Mouse (Mus musculus) left cerebral cortex, adult 8-10 months (tissue): ENCODE measurements at regions not wholly inside any gene's neighbourhood (a gene's known extent, or its start where the extent isn't known, plus 50 kb on each side); places are given as distances from the start of the nearest gene placed in this dataset.
"Not testable (repeated sequence)": the region's sequence is repeated elsewhere in the genome, so short reads cannot be mapped to it uniquely, and the experiment has no call there.

Experiments used
- DNase-seq, 2 experiments: peaks; one replicate each; pipeline ENCODE4 v3.0.0; 2022; ENCODE audit warnings: low spot score in 2 of 2

GRCm38 (mm10) chr3:79002173-79002848, 284.0 kb downstream of the Rapgef2 start:
- DNase-seq, result no peak

DNA sequence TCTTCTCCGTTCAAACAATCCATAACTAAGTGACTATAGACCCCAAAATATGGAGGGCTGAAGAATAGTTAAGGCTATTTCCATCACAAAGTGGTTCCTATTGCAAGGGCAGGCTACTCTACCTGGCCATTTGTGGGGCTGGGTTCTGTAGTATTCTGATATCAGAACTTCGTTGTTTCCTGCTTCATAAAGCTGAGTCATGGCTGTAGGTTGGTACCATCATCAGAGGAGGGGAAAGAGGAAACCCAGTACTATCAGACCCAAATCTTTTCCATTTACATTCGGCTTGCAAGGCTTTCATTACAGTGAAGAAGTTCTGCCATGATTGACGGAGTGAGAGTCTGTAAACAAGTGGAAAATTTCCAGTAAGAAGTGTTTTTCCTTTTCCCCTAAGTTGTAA, 284.6 kb downstream of the Rapgef2 start:
- DNase-seq, result no peak

DNA sequence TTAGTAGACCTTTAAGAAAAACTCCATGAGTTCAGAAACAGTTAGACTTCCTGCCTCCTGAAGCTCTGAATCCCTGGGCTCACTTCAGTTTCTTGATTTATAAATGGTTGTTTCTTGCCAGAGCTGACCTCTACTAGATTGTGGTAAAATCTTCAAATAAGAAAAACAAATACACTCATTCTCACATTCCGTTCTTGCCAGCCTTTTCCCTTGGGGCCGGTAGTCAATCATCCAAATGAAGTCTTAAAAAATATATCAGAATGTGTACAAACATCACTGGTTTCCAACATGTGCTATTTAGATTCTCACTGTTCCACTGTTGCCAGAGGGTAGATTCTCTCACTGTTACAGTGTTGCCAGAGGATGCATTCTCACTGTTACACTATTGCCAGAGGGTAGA, 286.0 kb downstream of the Rapgef2 start:
- no peak for DNase-seq

- DNase-seq, result no peak
Observed at GRCm38 (mm10) chr3:78999803-79000202, 286.5 kb downstream of the Rapgef2 start.

DNA sequence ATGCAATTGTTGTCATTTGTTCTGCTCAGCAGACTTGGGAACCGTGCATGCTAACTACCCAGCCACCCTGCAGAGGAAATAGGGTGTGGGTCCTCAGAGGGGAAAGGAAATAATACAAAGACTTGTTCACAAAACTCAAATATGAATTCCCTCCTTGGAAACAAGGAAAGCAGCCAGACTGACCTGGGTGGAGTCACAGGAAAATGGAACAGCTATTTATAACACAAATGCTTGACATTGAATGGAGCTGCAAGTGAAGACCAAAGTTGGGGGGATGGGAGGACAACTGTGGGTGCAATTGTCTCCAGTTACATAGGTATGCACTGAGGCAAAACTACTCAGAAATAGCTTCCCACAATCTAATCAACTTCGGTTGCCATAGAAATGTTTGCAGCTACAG, 298.2 kb downstream of the Rapgef2 start:
- no peak for DNase-seq

DNA sequence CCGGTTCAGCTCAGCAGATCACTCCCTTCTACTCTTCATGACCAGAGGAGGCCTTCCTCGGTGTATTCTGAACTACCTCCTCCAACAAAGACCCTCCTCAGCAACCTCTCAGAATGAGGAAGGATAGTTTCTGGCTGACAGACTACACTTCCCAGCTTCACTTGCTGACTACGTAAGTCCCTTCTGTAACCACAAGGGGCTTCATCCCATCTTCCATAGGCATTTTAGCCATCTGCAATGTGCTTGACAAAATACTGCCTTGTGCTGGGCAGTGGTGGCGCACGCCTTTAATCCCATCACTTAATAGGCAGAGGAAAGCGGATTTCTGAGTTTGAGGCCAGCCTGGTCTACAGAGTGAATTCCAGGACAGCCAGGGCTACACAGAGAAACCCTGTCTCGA, 299.6 kb downstream of the Rapgef2 start:
- no peak for DNase-seq

DNA sequence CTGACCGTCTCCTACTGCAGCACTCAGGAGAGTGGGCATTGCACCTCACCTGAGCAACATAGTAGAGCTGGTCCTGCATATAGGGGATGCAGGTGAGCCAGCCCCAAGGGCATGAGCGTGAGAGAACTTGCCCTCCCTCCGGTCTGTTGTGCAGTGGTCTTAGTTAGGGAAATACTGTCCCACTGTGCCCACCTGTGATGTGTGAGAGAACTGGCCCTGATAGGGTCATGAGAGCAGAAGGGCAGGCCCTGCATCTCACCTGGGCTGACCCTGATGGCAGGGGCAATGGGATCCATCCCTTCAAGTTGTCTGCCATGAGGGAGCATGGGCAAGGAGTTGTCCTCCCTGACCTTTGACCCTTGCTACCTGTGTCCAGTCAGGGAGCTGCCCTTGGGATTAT, 305.3 kb downstream of the Rapgef2 start:
- DNase-seq, result no peak

DNA sequence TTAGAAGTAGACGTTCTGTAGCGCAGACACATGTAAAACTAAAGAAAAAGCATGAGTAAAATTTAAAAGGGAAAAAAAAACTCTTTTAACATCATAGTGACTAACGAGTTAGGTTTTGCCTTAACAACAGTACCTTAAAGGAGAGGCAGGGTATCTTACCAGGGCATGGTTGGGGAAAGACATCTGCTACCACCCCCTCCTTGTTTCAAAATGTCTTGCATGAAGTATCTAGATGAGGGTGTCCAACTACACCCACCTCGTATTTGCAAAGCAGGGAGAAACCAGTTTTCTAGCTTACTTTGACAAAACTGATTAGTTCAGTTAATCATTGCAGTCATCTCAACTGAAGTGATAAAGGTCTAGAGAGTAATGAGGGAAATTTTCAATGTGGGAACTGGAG, 307.5 kb downstream of the Rapgef2 start:
- peak in 1 of 2 experiments; percentile 37 for DNase-seq

DNA sequence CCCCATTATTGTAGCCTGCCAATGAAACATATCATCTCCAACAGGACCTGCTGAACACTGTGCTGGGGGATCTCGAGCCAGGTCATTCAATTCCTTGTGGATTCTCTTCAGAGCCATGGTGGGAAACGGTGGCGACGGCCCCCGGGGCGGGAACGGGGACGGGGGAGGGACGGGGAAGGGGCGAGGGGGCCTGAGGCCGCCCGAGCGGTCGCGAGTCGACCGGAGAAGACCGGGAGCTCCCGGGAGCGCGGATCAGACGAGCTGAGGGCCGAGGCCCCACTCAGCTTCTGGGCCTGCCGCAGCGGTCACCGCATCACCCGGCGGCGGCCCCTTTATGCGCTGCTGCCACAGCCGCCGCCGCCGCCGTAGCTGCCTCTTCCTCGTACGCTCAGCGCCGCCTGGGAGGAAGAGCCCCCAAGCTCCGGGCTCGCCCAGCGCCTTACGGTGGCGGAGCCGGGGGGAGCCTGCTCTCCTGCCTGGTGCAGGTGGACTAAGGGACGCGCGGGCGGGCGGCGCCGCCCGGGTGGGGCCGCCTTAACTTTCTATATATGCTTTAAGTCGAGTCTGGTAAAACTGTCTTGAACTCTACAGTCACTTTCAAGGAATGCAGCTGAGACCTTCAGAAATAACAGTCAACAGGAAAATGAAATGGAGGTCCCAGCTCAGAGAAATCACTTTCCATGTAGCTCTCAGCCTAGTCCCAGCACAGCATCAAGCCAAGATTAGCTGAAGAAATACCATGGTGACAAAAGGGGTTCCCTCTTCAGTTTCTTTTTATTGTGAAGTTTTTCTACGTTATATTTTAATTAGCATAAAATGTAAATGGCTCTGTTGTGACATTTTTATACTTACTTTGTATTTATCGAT, 319.4 kb downstream of the Rapgef2 start:
- not testable (repeated sequence) for DNase-seq

- no peak for DNase-seq
Observed at GRCm38 (mm10) chr3:78964231-78964858, 322.0 kb downstream of the Rapgef2 start.

DNA sequence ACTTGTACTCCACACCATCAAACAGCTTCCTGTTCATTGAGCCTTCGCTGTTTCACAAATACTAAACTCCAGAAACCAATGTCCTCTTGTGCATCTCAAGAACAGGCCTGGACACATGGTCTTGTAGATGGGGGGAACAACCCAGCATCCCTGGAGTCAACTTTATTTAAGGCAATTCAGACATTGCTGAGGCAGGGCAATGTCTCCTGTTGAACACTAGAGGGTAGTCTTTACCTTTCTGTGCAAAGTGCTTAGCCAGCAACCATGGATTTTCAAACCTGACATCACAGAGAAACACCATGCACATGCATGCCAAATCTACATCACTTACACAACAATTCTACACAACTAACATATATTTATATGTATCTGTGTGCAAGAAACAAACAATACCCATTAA, 327.5 kb downstream of the Rapgef2 start:
- DNase-seq, result no peak

DNA sequence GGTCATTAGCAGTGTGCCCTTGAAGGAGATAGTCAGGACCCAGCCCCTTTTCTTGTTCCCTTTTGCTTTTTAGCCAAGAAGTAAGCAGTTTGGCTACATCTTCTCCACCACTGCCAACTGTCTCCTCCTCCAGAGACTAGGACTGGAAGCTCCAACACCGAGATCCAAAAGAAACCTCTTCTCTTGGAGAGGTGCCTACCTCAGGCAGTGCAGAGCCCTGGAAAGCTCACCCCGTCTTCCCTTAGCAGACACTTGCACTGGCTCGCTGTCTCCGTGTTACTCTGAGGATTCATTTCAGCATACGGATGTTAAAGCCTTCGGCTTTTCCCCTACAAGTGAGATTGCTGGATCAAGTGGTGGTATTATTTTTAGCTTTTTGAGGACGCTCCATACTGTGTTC, 331.0 kb downstream of the Rapgef2 start:
- DNase-seq, result no peak

- not testable (repeated sequence) for DNase-seq
Observed at GRCm38 (mm10) chr3:78949385-78949784, 336.9 kb downstream of the Rapgef2 start.

- DNase-seq, result no peak
Observed at GRCm38 (mm10) chr3:78948700-78949099, 337.6 kb downstream of the Rapgef2 start.

DNA sequence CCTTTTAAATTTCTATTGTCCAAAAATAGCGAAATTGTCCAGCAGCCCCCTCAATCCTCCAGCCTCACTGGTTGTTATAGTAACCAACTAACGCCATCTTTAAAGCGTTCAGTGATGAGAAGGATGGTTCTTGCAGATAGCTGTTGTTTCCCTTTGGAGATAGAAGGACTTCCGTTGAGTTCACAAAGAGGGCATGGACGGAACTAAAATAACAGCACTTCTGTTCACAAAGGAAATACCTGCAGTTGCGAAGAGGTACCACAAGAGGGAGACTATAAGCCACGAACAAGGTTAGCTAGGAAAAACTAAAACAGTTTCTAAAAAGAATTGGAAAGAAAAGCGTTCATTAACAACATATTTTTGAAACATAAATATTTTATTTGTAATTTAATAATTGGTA, 338.1 kb downstream of the Rapgef2 start:
- peak in 1 of 2 experiments; percentile 21 for DNase-seq

- no peak for DNase-seq
Observed at GRCm38 (mm10) chr3:78947183-78947582, 339.1 kb downstream of the Rapgef2 start.

DNA sequence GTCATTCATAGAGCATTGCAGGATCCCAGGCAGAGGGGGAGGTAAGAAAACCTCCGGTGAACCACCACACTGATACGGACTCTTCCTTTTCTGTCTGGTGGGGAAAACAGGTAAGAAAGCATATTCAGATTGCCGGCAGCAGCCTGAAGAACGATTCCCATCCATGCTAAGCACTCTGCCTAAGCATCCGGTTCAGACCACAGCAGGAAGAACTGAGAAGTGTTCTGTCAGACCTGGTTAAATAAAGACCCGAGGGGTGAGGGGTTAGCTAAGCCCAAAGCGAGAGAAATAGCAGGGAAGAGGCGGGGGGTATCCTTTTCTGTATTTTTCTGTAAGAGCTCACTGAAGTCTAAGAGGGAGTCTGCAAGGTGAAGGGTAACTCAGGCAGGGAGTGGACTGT, 342.1 kb downstream of the Rapgef2 start:
- no peak for DNase-seq

DNA sequence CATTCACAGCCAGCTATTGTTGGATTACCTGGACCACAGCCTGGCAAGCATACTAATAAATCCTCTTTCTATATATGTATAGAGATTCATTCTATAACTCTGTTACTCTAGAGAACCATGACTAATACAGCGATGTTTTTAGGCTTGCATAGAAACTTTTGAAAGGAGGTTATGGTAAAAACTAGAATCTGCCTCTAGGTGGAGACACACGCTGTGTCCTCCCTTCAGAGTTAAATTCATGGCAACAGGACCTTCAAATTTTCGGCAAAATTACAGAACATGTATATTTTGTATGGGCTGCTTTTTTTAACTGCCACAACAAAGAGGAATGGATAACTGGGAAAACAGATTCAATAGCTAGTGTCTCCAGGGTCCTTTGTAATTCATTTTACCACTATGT, 353.3 kb downstream of the Rapgef2 start:
- DNase-seq, result no peak

GRCm38 (mm10) chr3:78919850-78920249, 366.5 kb downstream of the Rapgef2 start:
- DNase-seq, result no peak

DNA sequence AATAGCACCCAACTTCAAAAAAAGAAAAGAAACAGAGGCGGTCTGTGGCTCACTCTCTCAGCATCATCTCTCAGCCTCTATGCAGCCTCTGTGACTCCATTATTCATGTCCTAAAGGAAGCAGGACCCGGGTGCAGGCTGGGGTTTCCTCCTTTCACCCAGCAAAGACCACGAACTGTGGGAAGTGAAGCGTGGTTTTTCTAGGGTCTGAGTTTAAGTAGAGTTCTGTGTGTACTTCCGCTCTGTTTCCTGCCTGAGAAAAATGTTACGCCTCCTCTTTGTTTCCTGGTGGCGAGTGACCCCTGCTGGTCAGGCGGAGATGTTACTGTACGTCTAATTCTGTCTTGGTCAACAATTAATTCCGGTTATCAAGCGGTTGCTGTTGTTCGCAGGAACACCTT, 366.9 kb downstream of the Rapgef2 start:
- peak; percentile 35 to 50 for DNase-seq

- peak in 1 of 2 experiments; percentile 10 for DNase-seq
Observed at GRCm38 (mm10) chr3:78908196-78908844, 378.0 kb downstream of the Rapgef2 start.

DNA sequence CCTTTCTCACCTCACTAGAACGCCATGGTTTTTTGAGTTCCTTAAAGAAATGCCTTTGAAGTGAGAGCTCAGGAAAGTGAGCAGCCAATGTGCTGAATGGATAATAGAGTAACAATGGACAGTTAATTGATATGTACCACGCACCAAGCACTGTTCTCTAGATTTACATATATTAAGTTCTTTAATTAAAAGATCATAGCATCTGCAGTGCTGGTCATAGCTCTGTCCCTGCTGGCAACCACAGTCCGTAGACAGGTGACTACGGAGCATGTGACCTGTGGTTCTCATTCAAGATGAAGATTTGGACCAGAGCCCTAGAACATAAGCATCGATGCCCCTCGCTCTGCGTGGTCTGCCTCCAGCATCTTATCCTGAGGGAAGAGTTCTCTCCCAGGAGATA, 378.5 kb downstream of the Rapgef2 start:
- no peak for DNase-seq
